Mouse (Mus musculus): ENCODE data around the gene Tead2. TPM values are rescaled to one million over a fixed set of nuclear protein-coding genes. Genes with fewer than 3 reads are reported as not detected.
A peak's percentile ranks its signal among the peaks of the same experiment; 100 is the strongest.

The Tead2 gene
- polyA plus RNA-seq, 1 experiment = 29.1 TPM

DNA sequence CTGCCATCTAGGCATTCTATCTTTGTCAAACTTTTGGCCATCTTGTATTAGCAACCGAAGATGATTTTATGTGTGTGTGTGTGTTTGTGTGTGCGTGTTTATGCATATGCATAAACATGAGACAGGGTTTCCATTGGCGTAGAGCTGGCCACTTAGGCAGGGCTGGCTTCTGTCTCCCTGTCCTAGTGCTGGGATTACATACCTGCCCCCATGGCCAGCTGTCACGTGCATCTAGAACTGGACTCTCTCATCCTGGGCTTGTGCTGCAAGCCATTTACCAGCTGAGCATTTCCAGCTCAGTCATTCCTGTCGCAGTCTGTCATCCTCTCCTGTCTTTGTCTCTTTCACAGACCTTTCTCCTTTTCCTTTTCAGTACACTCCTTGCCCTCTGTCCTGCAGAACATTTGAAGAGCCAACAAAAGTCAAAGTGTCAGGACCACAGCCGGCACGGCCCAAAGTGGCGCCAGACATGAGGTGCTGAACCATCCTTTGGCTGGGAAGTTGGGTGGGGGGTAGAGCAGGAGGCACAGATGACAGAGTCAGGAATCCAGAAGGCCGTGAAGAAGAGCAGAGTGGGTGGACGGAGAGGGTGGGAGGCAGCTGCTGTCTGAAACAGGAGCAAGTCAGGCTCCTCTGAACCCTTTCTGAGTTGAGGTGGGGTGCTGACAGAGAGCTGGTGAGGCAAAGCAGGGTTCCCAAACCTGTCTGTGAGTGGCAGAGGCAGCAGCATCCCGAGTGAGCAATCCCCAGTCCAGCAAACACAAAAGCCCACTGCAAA lies 41.7 kb downstream of the Tead2 start:
- DNase-seq (ENCODE audit: low spot score) = no peak

DNA sequence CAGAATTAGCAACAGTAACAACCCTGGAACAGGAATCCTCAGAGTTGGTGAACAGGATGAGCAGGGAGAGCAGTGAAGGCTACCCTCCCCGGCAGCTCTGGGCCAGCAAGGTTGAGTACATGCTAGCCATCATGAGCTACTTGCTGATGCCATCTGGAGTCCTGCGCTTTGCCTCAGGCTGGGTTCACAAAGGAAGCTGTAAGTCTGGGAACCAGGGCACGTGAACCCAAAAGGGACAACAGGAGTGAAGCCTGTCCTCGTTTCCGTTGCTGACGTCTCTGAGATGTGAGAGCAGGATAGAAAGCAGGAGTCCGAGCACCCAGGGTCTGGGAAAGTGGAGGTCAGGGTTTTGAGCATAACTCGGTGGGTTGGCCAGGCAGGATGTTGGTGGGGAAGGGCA lies 43.7 kb downstream of the Tead2 start:
- DNase-seq (ENCODE audit: low spot score) = no peak

DNA sequence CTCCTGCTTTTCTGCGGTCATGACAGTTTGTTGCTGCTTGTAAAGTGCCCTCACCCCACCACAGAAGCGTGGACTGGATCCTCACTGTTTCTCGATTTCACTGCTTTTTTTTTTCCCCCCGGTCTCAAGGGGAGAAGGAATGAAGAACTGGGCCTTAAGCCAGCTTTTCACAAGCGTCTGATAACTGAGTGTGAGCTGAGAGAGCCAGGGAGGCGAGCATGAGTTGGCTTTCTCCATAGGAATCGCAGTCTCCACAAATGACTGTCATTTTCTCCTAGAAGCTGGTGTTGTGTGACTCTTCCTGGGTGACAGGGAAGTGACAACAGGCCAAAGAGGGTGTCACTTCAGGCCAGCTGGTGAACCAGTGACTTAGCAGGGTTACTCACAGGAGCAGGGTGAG lies 46.7 kb downstream of the Tead2 start:
- no peak for DNase-seq (ENCODE audit: low spot score)

DNA sequence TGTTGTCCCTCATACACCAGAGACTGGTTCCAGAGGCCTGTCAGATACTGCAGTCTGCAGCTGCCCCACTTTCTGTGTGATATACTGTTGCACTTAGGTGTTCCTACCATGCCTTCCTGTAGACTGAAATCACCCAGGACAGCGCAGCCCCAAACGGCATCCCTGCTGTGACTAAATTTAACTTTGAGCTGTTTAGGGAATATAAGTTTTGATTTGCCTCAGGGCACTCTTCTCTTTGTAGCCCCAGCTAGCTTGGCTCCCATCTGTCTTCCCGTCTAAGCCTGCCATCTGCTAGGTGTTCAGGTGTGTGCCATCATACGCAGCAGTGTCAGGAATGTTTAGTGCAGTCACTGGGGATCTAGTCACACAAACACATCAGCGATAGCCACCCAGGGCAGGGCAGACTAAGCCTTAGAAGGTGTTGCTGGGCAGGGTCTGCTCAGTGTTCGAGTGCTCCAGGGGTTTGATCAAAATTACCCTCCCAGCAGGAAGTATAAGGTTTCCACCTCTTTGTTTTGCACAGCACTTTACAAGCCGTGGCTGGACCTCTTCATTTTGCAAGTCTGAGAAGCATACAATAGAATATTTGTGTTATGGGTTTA lies 47.6 kb downstream of the Tead2 start:
- no peak for DNase-seq (ENCODE audit: low spot score)

DNA sequence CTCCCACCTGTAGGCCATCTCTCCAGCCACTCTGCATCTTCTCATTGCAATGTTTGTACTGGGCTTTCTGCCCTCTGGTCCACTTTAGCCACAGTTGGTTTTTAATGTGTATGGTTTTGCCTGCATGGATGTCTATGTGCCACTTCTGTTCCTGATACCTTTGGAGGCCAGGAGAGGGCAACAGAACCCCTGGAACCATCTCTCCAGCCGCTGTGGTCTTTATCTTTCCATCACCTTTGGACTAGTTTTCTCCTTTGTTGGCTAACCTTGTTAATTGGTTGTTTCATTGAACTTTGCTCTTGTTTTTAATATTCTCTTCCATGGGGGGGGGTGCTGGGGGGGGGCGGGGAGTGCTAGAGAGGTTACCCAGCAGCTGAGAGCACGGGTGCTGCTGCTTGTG lies 48.8 kb downstream of the Tead2 start:
- DNase-seq (ENCODE audit: low spot score) = no peak

DNA sequence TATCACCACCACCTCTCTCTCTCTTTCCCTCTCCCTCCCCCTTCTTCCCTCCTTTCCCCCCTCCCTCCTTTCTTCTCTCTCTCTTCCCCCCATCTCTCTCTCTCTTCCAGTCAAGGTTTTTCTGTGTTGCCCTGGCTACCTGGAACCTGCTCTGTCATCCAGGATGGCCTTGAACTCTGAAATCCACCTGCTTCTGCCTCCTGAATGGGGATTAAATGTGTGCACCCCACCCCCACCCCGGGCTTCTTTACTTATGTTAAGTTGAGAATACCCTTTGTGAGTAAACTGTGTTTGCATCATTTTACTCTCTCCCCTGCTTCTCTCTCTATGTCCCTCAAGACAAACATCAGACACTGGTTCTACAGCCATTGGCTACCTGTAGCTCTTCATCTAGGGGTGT lies 50.0 kb downstream of the Tead2 start:
- DNase-seq (ENCODE audit: low spot score) = no peak

DNA sequence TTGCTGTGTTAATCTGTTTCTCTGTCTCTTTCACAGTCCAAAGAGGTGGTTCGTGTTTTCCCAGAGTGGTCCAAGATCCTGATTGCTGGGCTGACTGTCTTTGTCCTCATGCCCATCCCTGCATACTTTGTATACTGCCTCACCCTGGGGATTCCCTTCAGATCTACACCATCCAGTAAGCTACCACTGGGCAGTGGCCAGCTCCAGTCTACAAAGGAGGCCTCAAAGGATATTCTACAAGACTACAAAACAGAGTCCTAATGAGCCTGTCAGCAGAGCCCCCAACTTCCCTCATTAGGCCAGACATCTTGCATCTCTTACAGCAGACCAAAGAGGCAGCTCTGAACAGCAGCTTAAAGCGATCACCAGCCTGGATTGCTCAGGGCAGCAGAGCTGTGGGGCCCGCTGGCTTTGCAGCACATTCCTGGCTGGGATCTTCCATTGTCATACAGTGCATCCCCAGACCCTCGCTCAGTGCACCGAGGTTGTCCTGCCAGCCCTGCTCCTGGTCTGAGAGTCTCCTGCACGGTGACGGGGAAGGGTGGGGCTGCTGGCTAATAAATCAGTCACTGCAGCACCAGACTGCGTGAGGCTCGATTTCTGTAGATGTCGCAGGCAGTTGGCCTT lies 57.3 kb downstream of the Tead2 start:
- no peak for DNase-seq (ENCODE audit: low spot score)

DNA sequence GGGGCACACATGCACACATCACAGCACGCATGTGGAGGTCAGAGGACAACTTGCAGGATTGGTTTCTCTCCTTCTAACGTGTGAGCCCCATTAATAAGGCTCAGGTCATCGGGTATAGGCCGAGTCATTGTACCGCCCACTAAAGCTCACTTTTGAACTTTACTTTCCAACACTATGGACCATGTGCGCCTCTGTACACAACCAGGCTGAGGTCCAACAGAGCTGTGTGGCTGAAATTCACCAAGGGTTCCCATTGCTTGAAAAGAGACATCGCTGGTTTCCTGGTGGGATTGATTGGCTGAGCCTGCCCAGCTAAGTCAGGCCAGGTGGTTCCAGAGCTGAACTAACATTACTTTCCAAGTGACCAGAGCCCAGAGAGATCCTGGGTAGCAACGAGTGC lies 58.1 kb downstream of the Tead2 start:
- no peak for DNase-seq (ENCODE audit: low spot score)

DNA sequence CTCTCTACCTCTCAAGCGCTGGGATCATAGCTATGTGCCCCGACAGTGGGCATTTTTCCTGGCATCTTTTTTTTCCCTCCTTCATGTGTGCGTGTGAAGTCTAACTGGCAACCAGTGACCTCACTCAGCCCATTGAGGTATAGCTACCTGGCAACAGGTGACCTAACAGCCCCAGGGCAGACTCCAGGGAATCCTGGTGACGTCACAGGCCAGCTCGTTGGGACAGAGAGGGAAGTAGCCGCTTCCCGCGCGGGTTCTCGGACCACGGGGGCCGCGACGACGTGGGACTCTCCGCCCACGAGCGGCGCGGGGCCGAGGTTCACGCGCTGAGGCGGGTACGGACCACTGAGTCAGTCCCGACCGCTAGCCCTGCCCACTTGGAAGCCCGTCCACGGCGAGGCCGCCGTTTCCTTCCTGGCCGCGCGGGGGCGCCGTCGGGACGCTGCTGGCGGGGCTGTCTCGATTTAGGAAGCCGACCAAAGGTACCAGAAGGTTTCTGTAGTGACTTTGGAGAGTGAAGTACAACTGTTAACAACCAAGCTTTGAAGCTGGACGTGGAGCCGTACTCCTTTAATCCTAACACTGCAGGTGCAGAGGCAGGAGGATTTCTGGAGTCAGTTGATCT lies 61.7 kb downstream of the Tead2 start, which contains the start of gene Slc6a21:
Slc6a21 (plus strand) TSS at position 378 of the 625 bp plus-strand sequence.
- peak; percentile 72 for DNase-seq (ENCODE audit: low spot score)

Other genes starting within 250 kb of the Tead2 start
- 26.1 and 26.8 TPM in 2 replicates for gene Cpt1c, start 240.9 kb upstream of the Tead2 start, polyA plus RNA-seq (2012; rRNA removed)
- gene Prmt1, start 229.2 kb upstream of the Tead2 start, polyA plus RNA-seq (2012; rRNA removed) = 183 and 244 TPM in 2 replicates
- gene Irf3, start 218.1 kb upstream of the Tead2 start, polyA plus RNA-seq (2012; rRNA removed) = 133 and 171 TPM in 2 replicates
- 28.6 and 34.8 TPM in 2 replicates for gene Bcl2l12, start 217.0 kb upstream of the Tead2 start, polyA plus RNA-seq (2012; rRNA removed)
- gene Scaf1, start 199.4 kb upstream of the Tead2 start, polyA plus RNA-seq (2012; rRNA removed) = 58.4 and 63.5 TPM in 2 replicates
- 383 and 414 TPM in 2 replicates for gene Rras, start 197.8 kb upstream of the Tead2 start, polyA plus RNA-seq (2012; rRNA removed)
- gene Prr12, start 162.9 kb upstream of the Tead2 start, polyA plus RNA-seq (2012; rRNA removed) = 5.1 and 18.2 TPM in 2 replicates
- 59.9 and 69.6 TPM in 2 replicates for gene Nosip, start 153.3 kb upstream of the Tead2 start, polyA plus RNA-seq (2012; rRNA removed)
- 37.6 and 46.5 TPM in 2 replicates for gene Prrg2, start 153.1 kb upstream of the Tead2 start, polyA plus RNA-seq (2012; rRNA removed)
- gene Rcn3, start 123.5 kb upstream of the Tead2 start, polyA plus RNA-seq (2012; rRNA removed) = 277 and 317 TPM in 2 replicates
- 144 and 157 TPM in 2 replicates for gene Fcgrt, start 111.9 kb upstream of the Tead2 start, polyA plus RNA-seq (2012; rRNA removed)
- gene Rps11, start 91.3 kb upstream of the Tead2 start, polyA plus RNA-seq (2012; rRNA removed) = 903 and 1,312 TPM in 2 replicates
- gene Rpl13a, start 87.0 kb upstream of the Tead2 start, polyA plus RNA-seq (2012; rRNA removed) = 3,442 and 3,633 TPM in 2 replicates
- 0.28 and 0.44 TPM in 2 replicates for gene Gm45713, start 79.5 kb upstream of the Tead2 start, polyA plus RNA-seq (2012; rRNA removed)
- gene Flt3l, start 79.3 kb upstream of the Tead2 start, polyA plus RNA-seq (2012; rRNA removed) = 74.5 and 83.1 TPM in 2 replicates
- gene Pih1d1, start 61.5 kb upstream of the Tead2 start, polyA plus RNA-seq (2012; rRNA removed) = 48.3 and 58.3 TPM in 2 replicates
- 27.7 and 30.9 TPM in 2 replicates for gene Aldh16a1, start 61.2 kb upstream of the Tead2 start, polyA plus RNA-seq (2012; rRNA removed)
- gene Slc17a7, start 51.8 kb upstream of the Tead2 start, polyA plus RNA-seq (2012; rRNA removed) = 0.03 and 0.04 TPM in 2 replicates
- gene Gfy, start 36.2 kb upstream of the Tead2 start, polyA plus RNA-seq (2012; rRNA removed) = 0.03 TPM in 1 of 2 replicates, not detected in the other
- not detected in 2 replicates for gene Pth2, start 34.8 kb upstream of the Tead2 start, polyA plus RNA-seq (2012; rRNA removed)
- 0.12 and 0.15 TPM in 2 replicates for gene Ccdc155, start 10.9 kb upstream of the Tead2 start, polyA plus RNA-seq (2012; rRNA removed)
- 5.1 and 7.5 TPM in 2 replicates for gene Dkkl1, start 3.6 kb upstream of the Tead2 start, polyA plus RNA-seq (2012; rRNA removed)
- gene Cd37, start 23.4 kb downstream of the Tead2 start, polyA plus RNA-seq (2012; rRNA removed) = 12.3 and 15.1 TPM in 2 replicates
- not detected in 2 replicates for gene Slc6a16, start 25.3 kb downstream of the Tead2 start, polyA plus RNA-seq (2012; rRNA removed)
- gene Slc6a21, start 61.8 kb downstream of the Tead2 start, polyA plus RNA-seq (2012; rRNA removed) = not detected in 2 replicates
- gene Trpm4, start 118.0 kb downstream of the Tead2 start, polyA plus RNA-seq (2012; rRNA removed) = 33.6 and 39.8 TPM in 2 replicates
- 0.59 and 1.1 TPM in 2 replicates for gene Hrc, start 119.5 kb downstream of the Tead2 start, polyA plus RNA-seq (2012; rRNA removed)
- gene Ppfia3, start 151.3 kb downstream of the Tead2 start, polyA plus RNA-seq (2012; rRNA removed) = 1.4 and 1.9 TPM in 2 replicates
- 19.2 and 21.0 TPM in 2 replicates for gene Lin7b, start 154.8 kb downstream of the Tead2 start, polyA plus RNA-seq (2012; rRNA removed)
- gene Snrnp70, start 180.0 kb downstream of the Tead2 start, polyA plus RNA-seq (2012; rRNA removed) = 364 and 412 TPM in 2 replicates
- 0.03 and 0.07 TPM in 2 replicates for gene Kcna7, start 189.9 kb downstream of the Tead2 start, polyA plus RNA-seq (2012; rRNA removed)
- 2.9 and 4.2 TPM in 2 replicates for gene Ntf5, start 197.9 kb downstream of the Tead2 start, polyA plus RNA-seq (2012; rRNA removed)
- gene Lhb, start 205.1 kb downstream of the Tead2 start, polyA plus RNA-seq (2012; rRNA removed) = 0.14 TPM in 1 of 2 replicates, not detected in the other
- gene Gys1, start 219.1 kb downstream of the Tead2 start, polyA plus RNA-seq (2012; rRNA removed) = 39.3 TPM in 2 replicates
- gene Ruvbl2, start 222.3 kb downstream of the Tead2 start, polyA plus RNA-seq (2012; rRNA removed) = 35.8 and 41.4 TPM in 2 replicates
- gene Ftl1, start 244.1 kb downstream of the Tead2 start, polyA plus RNA-seq (2012; rRNA removed) = 1,966 and 2,293 TPM in 2 replicates